Mouse (Mus musculus): ENCODE data around the gene Bag5. TPM values are rescaled to one million over a fixed set of nuclear protein-coding genes. Genes with fewer than 3 reads are reported as not detected.

The Bag5 gene
- total RNA-seq (2018; cell fraction: chromatin; rRNA removed), result 10 to 100 TPM in 5 of 26 experiments, 1 to 10 TPM in 21; 1.9 to 11.0 (median 6.1) TPM
- total RNA-seq (2018; cell fraction: cytosol; rRNA removed), result 10 to 100 TPM; 10.4 to 21.8 (median 16.3) TPM
- total RNA-seq (2018; cell fraction: nucleus; rRNA removed), result 10 to 100 TPM in 16 of 26 experiments, 1 to 10 TPM in 10; 6.3 to 21.7 (median 11.4) TPM
- polyA plus RNA-seq (2018), result 17.0 to 24.0 TPM (median 23.4 TPM) in 3 replicates

DNA sequence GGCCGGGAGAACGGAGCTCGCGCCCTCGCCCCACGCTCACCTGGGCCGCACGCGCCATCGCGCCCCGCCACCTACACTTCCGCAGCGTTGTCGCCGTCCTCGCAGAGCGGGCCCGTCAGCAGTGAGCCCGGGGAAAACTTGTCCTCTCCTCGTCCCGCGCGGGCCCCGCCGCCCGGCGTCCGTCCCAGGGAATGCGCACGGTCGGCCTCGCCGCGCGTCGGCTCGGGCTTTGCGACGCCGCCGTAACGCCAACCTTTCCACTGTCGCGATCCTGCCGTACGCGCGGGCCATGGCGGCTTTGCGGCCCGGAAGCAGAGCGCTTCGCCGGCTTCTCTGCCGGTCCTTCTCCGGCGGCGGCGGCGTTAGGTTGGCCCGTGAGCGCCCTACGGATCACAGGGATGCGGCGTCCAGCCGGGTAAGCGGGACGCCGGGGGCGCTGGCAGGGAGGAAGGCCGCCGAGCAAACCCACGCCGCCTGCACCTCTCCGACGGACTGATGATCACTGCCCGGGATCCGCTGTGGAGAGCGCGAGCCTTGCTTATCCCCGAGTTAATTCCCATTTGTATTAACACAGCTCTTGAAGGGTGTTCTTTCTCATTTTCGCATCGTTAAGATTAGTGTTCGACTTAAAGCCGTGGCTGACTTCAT, at the start of gene Bag5, which contains the start of gene Apopt1:
Bag5 (minus strand) TSS at position 254 of the 648 bp plus-strand sequence.
Apopt1 (plus strand) TSS at position 258 of the 648 bp plus-strand sequence.
- Histone ChIP-seq H3K36me3 (ENCODE audit: inconsistent target) (peaks cover 26% of the 10 kb centered on the region), H3K79me2 (ENCODE audit: inconsistent target) (peaks cover 70% of the 10 kb centered on the region; the same call in 1 of the 2 replicates), H3K27ac (no peak within 1 kb of the TSS), H3K4me3 (ENCODE audit: inconsistent target) (peak within 1 kb of the TSS; percentile 69)
- WGBS (ENCODE audit: missing documents), result 1% methylated on average over 86 of the region's 86 CpGs

GRCm38 (mm10) chr12:111760306-111760908, 47.4 kb upstream of the Bag5 start:
- WGBS (ENCODE audit: missing documents), result 70% methylated on average over 7 of the region's 7 CpGs
- Histone ChIP-seq H3K27ac (0 out of 2 replicates have a peak overlapping the region, but pooled peaks have one; percentile 73), H3K4me3 (ENCODE audit: inconsistent target) (peak overlapping the region; percentile 100), H3K36me3 (ENCODE audit: inconsistent target) (0 out of 2 replicates have a peak, but pooled peaks cover 11% of the 10 kb centered on the region), H3K79me2 (ENCODE audit: inconsistent target) (peaks cover 65% of the 10 kb centered on the region)

- 12% methylated on average over 35 of the region's 35 CpGs for WGBS (ENCODE audit: missing documents)
- Histone ChIP-seq H3K27ac (peak overlapping the region; percentile 73), H3K79me2 (ENCODE audit: inconsistent target) (peaks cover 55% of the 10 kb centered on the region), H3K36me3 (ENCODE audit: inconsistent target) (0 out of 2 replicates have a peak, but pooled peaks cover 11% of the 10 kb centered on the region), H3K4me3 (ENCODE audit: inconsistent target) (peak overlapping the region; percentile 100)
Observed at GRCm38 (mm10) chr12:111759176-111760061, 46.4 kb upstream of the Bag5 start.

DNA sequence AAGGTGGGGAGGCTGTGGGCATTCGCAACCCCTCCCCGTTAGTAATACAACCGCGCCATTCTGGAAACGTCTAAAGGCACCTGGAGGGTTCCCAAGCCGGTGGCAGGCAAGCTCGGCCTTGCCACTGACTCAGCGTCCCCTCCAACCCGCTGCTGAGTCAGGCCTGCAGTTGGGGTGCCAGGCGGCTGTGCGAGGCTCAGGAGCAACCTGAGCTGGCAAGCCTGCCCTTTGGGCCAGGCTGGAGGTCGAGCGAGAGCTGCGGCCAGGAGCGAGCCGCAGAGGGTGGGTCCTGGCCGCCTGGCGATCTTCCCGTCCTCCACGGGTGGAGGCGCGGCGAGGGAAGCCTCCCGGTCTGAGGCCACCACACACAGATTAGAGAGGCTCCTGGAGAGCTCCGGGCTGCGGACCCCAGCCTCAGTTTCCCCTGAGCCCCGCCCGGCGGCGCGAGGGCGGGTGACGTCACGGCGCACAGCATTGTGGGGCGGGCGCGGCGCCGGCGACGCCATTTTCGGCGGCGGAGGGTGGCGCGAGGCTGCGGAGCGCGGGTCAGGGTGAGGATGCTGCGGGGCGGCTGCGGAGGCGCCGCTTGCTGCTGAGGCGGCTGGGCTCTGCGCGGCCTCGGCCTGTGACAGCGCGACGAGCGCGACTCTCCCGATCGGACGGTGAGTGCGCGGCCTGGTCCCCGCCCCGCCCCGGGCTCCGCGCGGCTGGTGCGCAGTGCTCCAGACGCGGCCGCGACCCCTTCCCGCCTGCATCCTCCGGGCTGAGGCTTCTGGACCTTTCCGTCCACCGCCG, 45.5 kb upstream of the Bag5 start, which contains the start of gene Klc1:
Klc1 (plus strand) TSS at position 469 of the 795 bp plus-strand sequence.
- WGBS (ENCODE audit: missing documents), result under 1% methylated on average over 81 of the region's 85 CpGs
- H3K4me3 ChIP-seq (ENCODE audit: inconsistent target), result peak within 1 kb of the TSS; percentile 100

GRCm38 (mm10) chr12:111757561-111758325, 44.7 kb upstream of the Bag5 start:
- H3K36me3 ChIP-seq (ENCODE audit: inconsistent target), result 0 out of 2 replicates have a peak, but pooled peaks cover 6% of the 10 kb centered on the region
- WGBS (ENCODE audit: missing documents), result 71% methylated on average over 10 of the region's 10 CpGs
- no peak overlapping the region for H3K27ac ChIP-seq

More for the DNA sequence above, 45.5 kb upstream of the Bag5 start, which contains the start of gene Klc1:
- Histone ChIP-seq H3K27ac (peak within 1 kb of the TSS; percentile 73), H3K36me3 (ENCODE audit: inconsistent target) (0 out of 2 replicates have a peak, but pooled peaks cover 11% of the 10 kb centered on the region), H3K79me2 (ENCODE audit: inconsistent target) (peaks cover 47% of the 10 kb centered on the region)

DNA sequence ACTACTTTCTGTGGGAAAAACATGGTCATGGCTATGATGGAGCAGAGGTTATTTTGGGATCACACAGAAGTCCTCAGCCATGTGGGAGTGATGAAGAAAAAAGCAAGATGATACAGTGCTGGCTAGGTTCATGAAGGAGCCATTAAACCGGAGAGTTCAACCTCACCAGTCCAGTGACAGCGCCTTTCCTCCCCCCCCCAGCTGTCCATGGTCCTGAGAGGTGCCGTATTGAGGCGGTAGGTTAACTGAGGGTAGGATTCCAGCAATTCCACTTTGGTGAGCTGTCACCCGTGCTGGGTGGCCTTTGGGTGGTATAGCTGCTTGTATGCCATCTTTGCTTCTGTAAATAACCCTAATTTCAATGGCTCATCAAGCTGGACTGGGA, 43.6 kb upstream of the Bag5 start:
- 85% methylated on average over 5 of the region's 5 CpGs for WGBS (ENCODE audit: missing documents)
- Histone ChIP-seq H3K36me3 (ENCODE audit: inconsistent target) (no peaks in the 10 kb centered on the region), H3K27ac (no peak overlapping the region), H3K4me3 (ENCODE audit: inconsistent target) (no peak overlapping the region), H3K79me2 (ENCODE audit: inconsistent target) (peaks cover 28% of the 10 kb centered on the region)

More at GRCm38 (mm10) chr12:111757561-111758325, 44.7 kb upstream of the Bag5 start:
- Histone ChIP-seq H3K4me3 (ENCODE audit: inconsistent target) (peak overlapping the region; percentile 23), H3K79me2 (ENCODE audit: inconsistent target) (peaks cover 39% of the 10 kb centered on the region)

GRCm38 (mm10) chr12:111756082-111756697, 43.1 kb upstream of the Bag5 start:
- WGBS (ENCODE audit: missing documents), result 81% methylated on average over 4 of the region's 4 CpGs
- Histone ChIP-seq H3K79me2 (ENCODE audit: inconsistent target) (peaks cover 23% of the 10 kb centered on the region), H3K36me3 (ENCODE audit: inconsistent target) (no peaks in the 10 kb centered on the region), H3K27ac (no peak overlapping the region), H3K4me3 (ENCODE audit: inconsistent target) (no peak overlapping the region)

GRCm38 (mm10) chr12:111755231-111755630, 42.2 kb upstream of the Bag5 start:
- H3K36me3 ChIP-seq (ENCODE audit: inconsistent target), result no peaks in the 10 kb centered on the region
- H3K79me2 ChIP-seq (ENCODE audit: inconsistent target), result peaks cover 14% of the 10 kb centered on the region
- WGBS (ENCODE audit: missing documents), result 75% methylated on average over 2 of the region's 2 CpGs
- H3K27ac ChIP-seq, result no peak overlapping the region
- H3K4me3 ChIP-seq (ENCODE audit: inconsistent target), result no peak overlapping the region

DNA sequence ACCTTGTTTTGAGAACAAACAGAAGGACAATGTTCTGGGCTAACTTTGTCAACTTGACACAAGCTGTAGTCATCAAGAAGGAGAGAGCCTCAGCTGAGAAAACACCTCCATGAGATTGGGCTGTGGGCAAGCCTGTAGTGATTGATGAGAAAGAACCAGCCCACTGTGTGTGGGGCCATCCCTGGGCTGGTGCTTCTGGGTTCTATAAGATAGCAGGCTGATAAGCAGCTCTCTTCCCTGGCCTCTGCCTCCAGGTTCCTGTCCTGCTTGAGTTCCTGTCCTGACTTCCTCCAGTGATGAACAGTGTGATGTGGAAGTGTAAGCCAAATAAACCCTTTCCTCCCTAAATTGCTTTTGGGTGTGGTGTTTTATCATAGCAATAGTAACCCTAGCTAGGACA, 41.7 kb upstream of the Bag5 start:
- no peaks in the 10 kb centered on the region for H3K36me3 ChIP-seq (ENCODE audit: inconsistent target)
- H3K27ac ChIP-seq, result no peak overlapping the region
- peaks cover 8% of the 10 kb centered on the region for H3K79me2 ChIP-seq (ENCODE audit: inconsistent target)
- H3K4me3 ChIP-seq (ENCODE audit: inconsistent target), result no peak overlapping the region

- Histone ChIP-seq H3K36me3 (ENCODE audit: inconsistent target) (no peaks in the 10 kb centered on the region), H3K4me3 (ENCODE audit: inconsistent target) (no peak overlapping the region), H3K79me2 (ENCODE audit: inconsistent target) (no peaks in the 10 kb centered on the region), H3K27ac (no peak overlapping the region)
- 83% methylated on average over 9 of the region's 9 CpGs for WGBS (ENCODE audit: missing documents)
Observed at GRCm38 (mm10) chr12:111753347-111753746, 40.3 kb upstream of the Bag5 start.

GRCm38 (mm10) chr12:111752491-111752890, 39.4 kb upstream of the Bag5 start:
- 89% methylated on average over 5 of the region's 6 CpGs for WGBS (ENCODE audit: missing documents)
- H3K36me3 ChIP-seq (ENCODE audit: inconsistent target), result no peaks in the 10 kb centered on the region
- H3K4me3 ChIP-seq (ENCODE audit: inconsistent target), result no peak overlapping the region
- peak overlapping the region; percentile 5; the same call in 1 of the 2 replicates for H3K27ac ChIP-seq
- H3K79me2 ChIP-seq (ENCODE audit: inconsistent target), result no peaks in the 10 kb centered on the region

DNA sequence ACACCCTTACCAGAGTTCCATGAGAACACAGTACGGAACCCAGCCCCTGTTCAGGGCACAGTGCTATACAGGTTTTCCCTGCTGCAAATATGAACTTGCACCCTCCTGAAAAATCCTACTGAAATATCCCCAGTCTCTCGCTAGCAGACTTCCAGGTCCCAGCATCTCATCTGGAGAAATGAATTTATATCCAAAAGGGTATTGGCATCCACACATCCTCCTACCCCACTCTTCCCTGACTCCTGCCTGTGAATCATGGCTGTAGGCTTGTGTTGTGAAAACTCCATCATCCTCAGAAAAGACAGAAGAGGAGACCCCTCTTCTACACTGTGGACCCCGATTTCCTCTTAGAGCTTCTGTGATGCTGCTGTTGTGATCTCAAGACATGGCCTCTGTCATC, 37.7 kb upstream of the Bag5 start:
- no peak overlapping the region for H3K27ac ChIP-seq
- H3K36me3 ChIP-seq (ENCODE audit: inconsistent target), result no peaks in the 10 kb centered on the region
- 100% methylated on average over 3 of the region's 3 CpGs for WGBS (ENCODE audit: missing documents)
- H3K4me3 ChIP-seq (ENCODE audit: inconsistent target), result no peak overlapping the region
- H3K79me2 ChIP-seq (ENCODE audit: inconsistent target), result no peaks in the 10 kb centered on the region
